Mouse (Mus musculus): Measurements from ENCODE around the gene Tmem59. TPM values are rescaled to one million over a fixed set of nuclear protein-coding genes. Genes with fewer than 3 reads are reported as not detected.

Gene Tmem59
- polyA plus RNA-seq, 1 experiment from 2014 or later: 359 TPM

DNA sequence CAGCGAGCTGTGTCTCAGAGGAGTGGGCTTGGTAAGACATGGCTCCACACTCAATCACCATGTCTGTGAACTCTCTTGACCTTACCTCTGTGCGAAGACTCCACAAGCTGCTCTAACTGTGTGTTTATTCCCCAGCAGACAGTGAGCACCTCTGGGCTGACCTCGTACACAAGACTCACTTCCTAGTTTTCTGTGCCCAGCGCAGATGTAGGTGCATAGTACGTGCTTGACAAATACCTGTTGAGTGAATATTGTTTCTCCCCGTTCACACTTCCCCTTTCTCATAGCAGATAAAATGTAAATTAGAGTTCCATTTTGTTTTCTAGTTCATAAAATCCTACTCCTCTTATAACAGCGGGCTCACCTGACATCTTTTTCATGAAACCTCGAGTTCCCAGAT is 34.7 kb upstream of the Tmem59 start:
- Histone ChIP-seq H3K4me2 (ENCODE audit: low read length) (no peak overlapping the region), H3K27ac (ENCODE audit: low read length) (no peak overlapping the region), H3K9ac (ENCODE audit: low read depth, low read length) (no peak overlapping the region), H3K9me3 (replicated peaks; ENCODE audit: control insufficient read depth, low read length, poor library complexity, severe bottlenecking) (no peaks in the 10 kb centered on the region), H3K27me3 (ENCODE audit: control insufficient read depth, insufficient read depth, low read depth, low read length) (no peaks in the 10 kb centered on the region), H3K4me1 (ENCODE audit: control insufficient read depth, insufficient read depth, low read length) (peaks cover 25% of the 10 kb centered on the region), H3K4me3 (ENCODE audit: low read depth, low read length) (no peak overlapping the region), H3K36me3 (ENCODE audit: control insufficient read depth, insufficient read depth, low read length) (no peaks in the 10 kb centered on the region; the same call in 1 of the 2 replicates)
- 86% methylated on average over 8 of the region's 8 CpGs for WGBS
- no peak for ATAC-seq

DNA sequence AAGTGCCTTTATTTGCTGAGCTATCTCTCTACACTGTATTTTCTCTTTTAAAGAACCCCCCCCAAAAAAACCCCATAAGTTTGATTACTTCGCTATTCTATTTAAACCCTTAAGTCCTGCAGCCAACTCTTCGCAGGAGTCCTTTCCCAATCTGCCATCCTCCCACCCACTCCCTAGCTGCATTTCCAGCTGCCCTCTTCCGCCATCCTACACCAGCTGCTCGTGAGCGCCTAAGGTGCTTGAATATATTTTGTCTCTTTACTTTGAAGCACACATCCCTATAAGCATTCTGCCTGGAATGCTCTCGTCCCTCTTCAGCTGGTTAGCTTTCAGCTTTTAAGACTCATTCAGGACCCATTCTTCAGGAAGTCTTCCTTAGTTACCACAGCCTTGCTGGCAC is 27.2 kb upstream of the Tmem59 start:
- ATAC-seq: no peak
- Histone ChIP-seq H3K4me3 (ENCODE audit: low read depth, low read length) (no peak overlapping the region), H3K9me3 (replicated peaks; ENCODE audit: control insufficient read depth, low read length, poor library complexity, severe bottlenecking) (no peaks in the 10 kb centered on the region), H3K9ac (ENCODE audit: low read depth, low read length) (no peak overlapping the region), H3K4me1 (ENCODE audit: control insufficient read depth, insufficient read depth, low read length) (no peaks in the 10 kb centered on the region), H3K4me2 (ENCODE audit: low read length) (no peak overlapping the region), H3K36me3 (ENCODE audit: control insufficient read depth, insufficient read depth, low read length) (no peaks in the 10 kb centered on the region; the same call in 1 of the 2 replicates), H3K27ac (ENCODE audit: low read length) (no peak overlapping the region), H3K27me3 (ENCODE audit: control insufficient read depth, insufficient read depth, low read depth, low read length) (no peaks in the 10 kb centered on the region)
- WGBS: 69% methylated on average over 6 of the region's 6 CpGs

DNA sequence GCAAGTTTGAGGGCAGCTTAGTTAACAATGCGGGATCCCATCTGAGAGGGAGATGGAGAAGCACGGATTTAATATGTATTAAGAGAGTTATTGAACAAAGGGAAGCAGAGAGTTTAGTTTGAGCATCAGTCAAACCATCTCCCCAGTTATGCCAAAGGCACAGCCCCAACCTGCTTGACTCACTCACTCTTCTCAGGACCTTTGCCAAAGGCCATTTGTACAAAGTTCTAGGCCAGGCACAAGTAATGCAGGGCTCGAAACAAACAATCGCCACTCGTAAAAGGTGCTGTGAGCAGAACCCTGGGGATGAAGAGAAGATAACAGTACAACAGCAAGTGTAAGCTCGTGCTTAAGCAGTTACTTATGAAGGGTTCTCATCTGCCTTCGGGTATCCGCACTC is 25.6 kb upstream of the Tmem59 start:
- no peaks in the 10 kb centered on the region for H3K9me3 ChIP-seq (replicated peaks; ENCODE audit: control insufficient read depth, low read length, poor library complexity, severe bottlenecking)
- no peak overlapping the region for H3K27ac ChIP-seq (ENCODE audit: low read length)
- peaks cover 4% of the 10 kb centered on the region; the same call in 1 of the 2 replicates for H3K36me3 ChIP-seq (ENCODE audit: control insufficient read depth, insufficient read depth, low read length)
- no peak overlapping the region for H3K9ac ChIP-seq (ENCODE audit: low read depth, low read length)
- 78% methylated on average over 8 of the region's 8 CpGs for WGBS
- no peak overlapping the region for H3K4me3 ChIP-seq (ENCODE audit: low read depth, low read length)
- H3K4me1 ChIP-seq (ENCODE audit: control insufficient read depth, insufficient read depth, low read length): no peaks in the 10 kb centered on the region
- H3K27me3 ChIP-seq (ENCODE audit: control insufficient read depth, insufficient read depth, low read depth, low read length): no peaks in the 10 kb centered on the region
- no peak overlapping the region for H3K4me2 ChIP-seq (ENCODE audit: low read length)
- ATAC-seq: no peak

DNA sequence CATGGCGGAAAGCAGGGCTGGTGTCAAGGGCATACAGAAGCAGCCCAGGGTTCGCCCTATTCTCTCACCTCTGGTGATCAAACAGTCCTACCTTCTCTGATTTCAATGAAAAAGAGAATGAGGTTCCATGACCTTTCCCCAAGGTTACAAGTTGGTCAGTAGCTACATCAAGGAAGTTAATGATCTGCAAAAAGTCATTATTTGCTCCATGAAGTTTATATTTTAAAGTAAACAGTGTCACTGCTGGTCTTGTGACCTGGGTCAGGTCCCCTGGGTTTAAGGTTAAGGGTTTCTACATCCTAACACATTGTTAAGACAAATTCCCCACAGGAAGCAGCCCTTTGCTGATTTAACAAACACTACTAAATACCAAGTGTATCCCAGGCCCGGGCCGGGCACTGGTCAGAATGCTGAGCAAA is 21.2 kb upstream of the Tmem59 start:
- Histone ChIP-seq H3K4me3 (ENCODE audit: low read depth, low read length) (no peak overlapping the region), H3K9me3 (replicated peaks; ENCODE audit: control insufficient read depth, low read length, poor library complexity, severe bottlenecking) (no peaks in the 10 kb centered on the region), H3K4me2 (ENCODE audit: low read length) (no peak overlapping the region), H3K9ac (ENCODE audit: low read depth, low read length) (no peak overlapping the region), H3K27me3 (ENCODE audit: control insufficient read depth, insufficient read depth, low read depth, low read length) (no peaks in the 10 kb centered on the region), H3K36me3 (ENCODE audit: control insufficient read depth, insufficient read depth, low read length) (peaks cover 7% of the 10 kb centered on the region), H3K4me1 (ENCODE audit: control insufficient read depth, insufficient read depth, low read length) (no peaks in the 10 kb centered on the region), H3K27ac (ENCODE audit: low read length) (no peak overlapping the region)
- no peak for ATAC-seq
- WGBS: 85% methylated on average over 4 of the region's 4 CpGs

DNA sequence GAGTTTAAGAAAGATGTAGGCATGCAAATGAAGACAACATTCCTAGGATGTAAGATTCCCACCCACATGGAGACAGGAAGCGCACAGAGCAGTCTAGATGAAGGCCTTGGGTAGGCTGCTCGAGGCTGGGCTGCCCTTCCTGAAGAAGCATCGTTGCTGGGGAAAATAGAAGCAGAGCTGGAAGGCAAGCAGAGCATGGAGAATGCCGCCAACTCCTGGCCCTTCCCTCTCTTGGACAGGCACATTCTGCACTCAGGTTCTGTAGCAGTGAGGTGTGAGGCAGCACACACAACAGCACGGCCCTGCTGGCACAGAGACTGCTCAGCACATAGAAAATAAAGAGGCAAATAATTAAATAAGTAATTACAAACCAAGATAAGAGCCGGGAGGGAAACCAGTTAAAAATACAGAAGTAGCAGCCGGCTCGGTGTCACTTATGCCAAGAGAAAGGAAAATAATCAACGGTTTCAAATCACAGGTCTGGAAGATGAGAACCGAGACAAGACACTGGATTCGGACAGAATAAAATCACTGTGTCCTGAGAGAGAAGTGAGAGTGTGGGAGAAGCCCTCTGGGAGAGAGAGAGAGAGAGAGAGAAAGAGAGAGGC is 18.9 kb upstream of the Tmem59 start:
- Histone ChIP-seq H3K4me2 (ENCODE audit: low read length) (no peak overlapping the region), H3K9ac (ENCODE audit: low read depth, low read length) (no peak overlapping the region), H3K9me3 (replicated peaks; ENCODE audit: control insufficient read depth, low read length, poor library complexity, severe bottlenecking) (no peaks in the 10 kb centered on the region), H3K36me3 (ENCODE audit: control insufficient read depth, insufficient read depth, low read length) (peaks cover 7% of the 10 kb centered on the region), H3K4me3 (ENCODE audit: low read depth, low read length) (no peak overlapping the region), H3K4me1 (ENCODE audit: control insufficient read depth, insufficient read depth, low read length) (no peaks in the 10 kb centered on the region), H3K27ac (ENCODE audit: low read length) (no peak overlapping the region), H3K27me3 (ENCODE audit: control insufficient read depth, insufficient read depth, low read depth, low read length) (no peaks in the 10 kb centered on the region)
- WGBS: 89% methylated on average over 11 of the region's 11 CpGs
- no peak for ATAC-seq

DNA sequence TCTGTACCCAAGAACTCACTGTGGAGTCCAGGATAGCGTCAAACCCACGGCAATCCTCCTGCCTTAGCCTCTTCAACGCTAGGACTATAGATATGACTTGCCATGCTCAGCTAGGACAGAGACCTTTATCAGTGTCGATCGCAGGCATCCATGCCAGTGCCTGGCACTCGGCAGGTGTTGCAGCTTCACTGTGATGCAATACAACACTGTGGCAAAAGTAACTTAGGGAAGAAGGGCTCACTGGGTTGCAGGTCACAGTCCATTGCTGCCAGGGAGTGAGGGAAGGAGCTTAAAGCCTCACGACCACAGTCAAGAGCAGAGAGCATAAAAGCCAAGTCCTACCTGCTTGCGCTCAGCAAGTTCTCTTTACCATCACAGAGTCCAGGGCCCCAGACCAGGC is 18.0 kb upstream of the Tmem59 start:
- Histone ChIP-seq H3K4me2 (ENCODE audit: low read length) (no peak overlapping the region), H3K4me1 (ENCODE audit: control insufficient read depth, insufficient read depth, low read length) (no peaks in the 10 kb centered on the region), H3K9me3 (replicated peaks; ENCODE audit: control insufficient read depth, low read length, poor library complexity, severe bottlenecking) (no peaks in the 10 kb centered on the region), H3K4me3 (ENCODE audit: low read depth, low read length) (no peak overlapping the region), H3K36me3 (ENCODE audit: control insufficient read depth, insufficient read depth, low read length) (peaks cover 12% of the 10 kb centered on the region), H3K27me3 (ENCODE audit: control insufficient read depth, insufficient read depth, low read depth, low read length) (no peaks in the 10 kb centered on the region), H3K27ac (ENCODE audit: low read length) (no peak overlapping the region), H3K9ac (ENCODE audit: low read depth, low read length) (no peak overlapping the region)
- no peak for ATAC-seq
- WGBS: 92% methylated on average over 8 of the region's 8 CpGs

DNA sequence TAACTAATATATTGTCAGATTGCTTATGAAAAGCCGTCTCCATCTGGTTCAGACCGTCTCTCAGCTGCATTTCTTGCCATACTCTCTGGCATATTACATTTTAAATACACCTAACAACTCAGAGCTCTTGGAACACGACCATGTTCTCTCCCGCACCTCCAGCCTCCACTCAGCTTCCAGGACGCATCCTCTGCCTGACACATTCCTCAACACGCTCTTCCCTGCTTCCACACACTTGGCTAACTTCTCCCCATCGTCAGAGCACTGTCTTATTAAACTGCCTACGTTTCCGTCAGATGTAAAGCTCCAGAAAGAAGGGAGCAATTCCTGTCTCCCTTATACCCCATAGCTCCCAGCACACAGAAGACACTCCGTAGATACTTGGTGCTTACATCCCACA is 14.9 kb upstream of the Tmem59 start:
- no peak overlapping the region for H3K27ac ChIP-seq (ENCODE audit: low read length)
- H3K4me2 ChIP-seq (ENCODE audit: low read length): no peak overlapping the region
- H3K27me3 ChIP-seq (ENCODE audit: control insufficient read depth, insufficient read depth, low read depth, low read length): no peaks in the 10 kb centered on the region
- no peak overlapping the region for H3K9ac ChIP-seq (ENCODE audit: low read depth, low read length)
- H3K4me3 ChIP-seq (ENCODE audit: low read depth, low read length): no peak overlapping the region
- no peak for ATAC-seq
- no peaks in the 10 kb centered on the region for H3K4me1 ChIP-seq (ENCODE audit: control insufficient read depth, insufficient read depth, low read length)
- peaks cover 10% of the 10 kb centered on the region for H3K36me3 ChIP-seq (ENCODE audit: control insufficient read depth, insufficient read depth, low read length)
- H3K9me3 ChIP-seq (replicated peaks; ENCODE audit: control insufficient read depth, low read length, poor library complexity, severe bottlenecking): no peaks in the 10 kb centered on the region
- WGBS: 90% methylated on average over 10 of the region's 10 CpGs

DNA sequence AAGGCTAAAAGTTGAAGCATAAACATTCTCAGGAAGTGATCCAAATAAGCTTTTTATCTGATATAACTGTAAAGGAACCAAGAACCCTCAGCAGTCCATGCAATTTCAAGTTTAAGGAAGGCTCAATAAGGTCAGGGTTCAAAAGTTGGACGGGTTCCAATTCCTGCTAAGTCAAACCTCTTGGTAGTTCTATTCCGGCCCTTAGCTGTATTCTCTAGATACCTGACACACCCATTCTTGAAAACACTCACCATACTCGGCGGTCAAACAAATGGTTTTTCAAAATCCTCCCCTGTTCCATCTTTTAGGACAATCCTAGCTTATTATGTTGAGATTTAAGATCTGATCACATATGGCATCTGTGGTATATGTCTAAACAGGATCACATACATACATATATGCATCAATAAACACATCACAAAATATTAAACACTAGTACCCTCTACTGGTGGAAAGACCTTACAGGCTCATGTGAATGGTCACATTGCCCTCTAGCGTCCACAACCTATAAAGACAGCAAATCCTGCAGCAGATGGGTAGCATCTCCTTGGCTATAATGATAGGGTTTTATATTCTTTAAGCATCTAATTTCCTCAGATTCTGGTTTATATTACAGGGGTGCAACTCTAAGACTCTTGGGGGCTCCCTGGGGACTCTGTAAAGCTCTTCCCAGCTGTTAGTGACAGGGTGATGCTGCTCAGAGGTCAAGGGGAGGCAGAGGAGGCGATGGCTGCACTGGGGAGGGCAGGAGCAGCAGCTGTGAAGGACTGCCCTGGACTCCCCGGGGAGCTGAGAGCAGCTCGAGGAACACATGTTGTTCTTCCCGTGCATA is 14.2 kb upstream of the Tmem59 start:
- 30% methylated on average over 9 of the region's 9 CpGs for WGBS
- Histone ChIP-seq H3K4me2 (ENCODE audit: low read length) (no peak overlapping the region), H3K27me3 (ENCODE audit: control insufficient read depth, insufficient read depth, low read depth, low read length) (no peaks in the 10 kb centered on the region), H3K4me1 (ENCODE audit: control insufficient read depth, insufficient read depth, low read length) (no peaks in the 10 kb centered on the region), H3K9ac (ENCODE audit: low read depth, low read length) (no peak overlapping the region), H3K27ac (ENCODE audit: low read length) (no peak overlapping the region), H3K4me3 (ENCODE audit: low read depth, low read length) (no peak overlapping the region), H3K9me3 (replicated peaks; ENCODE audit: control insufficient read depth, low read length, poor library complexity, severe bottlenecking) (no peaks in the 10 kb centered on the region), H3K36me3 (ENCODE audit: control insufficient read depth, insufficient read depth, low read length) (peaks cover 10% of the 10 kb centered on the region)
- peak; percentile 80 for ATAC-seq

DNA sequence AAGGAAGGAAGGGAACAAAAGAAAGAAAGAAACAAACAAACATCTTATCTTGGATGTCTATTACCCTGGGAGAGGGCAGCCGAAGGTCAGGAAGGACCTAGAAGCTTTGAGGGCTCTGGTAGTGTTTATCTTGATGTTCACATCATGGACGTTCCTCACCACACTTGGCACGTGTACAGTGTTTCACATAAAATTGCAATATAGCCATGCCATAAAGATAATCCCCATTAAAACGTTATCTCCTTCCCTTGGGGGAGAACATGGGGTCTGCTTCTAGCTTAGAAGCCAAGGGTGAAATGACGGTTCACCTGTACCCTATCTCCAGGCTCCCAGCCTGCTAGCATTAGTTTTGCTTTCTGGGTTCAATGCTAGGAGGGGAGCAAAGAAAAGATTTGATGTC is 11.5 kb upstream of the Tmem59 start:
- ATAC-seq: no peak
- no peaks in the 10 kb centered on the region for H3K9me3 ChIP-seq (replicated peaks; ENCODE audit: control insufficient read depth, low read length, poor library complexity, severe bottlenecking)
- no peak overlapping the region for H3K27ac ChIP-seq (ENCODE audit: low read length)
- no peak overlapping the region for H3K9ac ChIP-seq (ENCODE audit: low read depth, low read length)
- no peaks in the 10 kb centered on the region for H3K4me1 ChIP-seq (ENCODE audit: control insufficient read depth, insufficient read depth, low read length)
- H3K27me3 ChIP-seq (ENCODE audit: control insufficient read depth, insufficient read depth, low read depth, low read length): no peaks in the 10 kb centered on the region
- peaks cover 7% of the 10 kb centered on the region for H3K36me3 ChIP-seq (ENCODE audit: control insufficient read depth, insufficient read depth, low read length)
- WGBS: 87% methylated on average over 5 of the region's 5 CpGs
- no peak overlapping the region for H3K4me3 ChIP-seq (ENCODE audit: low read depth, low read length)
- no peak overlapping the region for H3K4me2 ChIP-seq (ENCODE audit: low read length)

Data from midbrain, embryonic 16.5 days (tissue).